Mouse (Mus musculus) c-Kit-positive CD71-positive TER-119-positive erythroid progenitor cells, embryonic 14.5 days (primary cell): ENCODE data around the gene Gm28510.
"Not testable (repeated sequence)": the region's sequence is repeated elsewhere in the genome, so short reads cannot be mapped to it uniquely, and the experiment has no call there.

Experiments used
- DNase-seq: peaks from one replicate; pipeline ENCODE4 v3.0.0-alpha.2; 2013; ENCODE audit warnings: low spot score

Gene Gm28510

GRCm38 (mm10) chrY:10412437-10412836 lies at the start of gene Gm28510:
Gm28510 (plus strand) TSS chrY:10412737.
- DNase-seq = not testable (repeated sequence)
